Mouse (Mus musculus) embryonic fibroblast, embryonic 13.5 days (primary cell): Measurements from ENCODE around the gene Serpinb2. TPM values are rescaled to one million over a fixed set of nuclear protein-coding genes. Genes with fewer than 3 reads are reported as not detected.

Experiments used
- H3K27ac ChIP-seq: 2 replicates; pipeline ENCODE4 v1.5.1; 2012; ENCODE audit warnings: low read length, control low read depth, inconsistent platforms; ENCODE audit not compliant: insufficient read depth
- H3K4me1 ChIP-seq: 2 replicates; pipeline ENCODE4 v1.6.1; 2011; ENCODE audit warnings: low read length; ENCODE audit not compliant: control insufficient read depth, insufficient read depth
- H3K4me3 ChIP-seq: 2 replicates; pipeline ENCODE4 v1.5.1; 2011; ENCODE audit warnings: mild to moderate bottlenecking, control low read depth, low read length; ENCODE audit not compliant: insufficient read depth
- CTCF ChIP-seq: IDR thresholded peaks from 2 replicates; pipeline ENCODE4 v1.5.1; 2011; ENCODE audit warnings: mild to moderate bottlenecking, control low read depth, low read length, moderate library complexity, borderline replicate concordance; ENCODE audit not compliant: insufficient read depth
- POLR2A ChIP-seq: IDR thresholded peaks from 2 replicates; pipeline ENCODE4 v1.6.1; 2011; ENCODE audit warnings: low read depth, mild to moderate bottlenecking, control low read depth, low read length, moderate library complexity
- polyA plus RNA-seq: library from polyadenylated mRNA; stranded (reverse); fragments of >200 nt; gene quantifications from 2 replicates; pipeline ENCODE4 v1.2.4, GENCODE M21; 2011; ENCODE audit warnings: low read depth; ENCODE audit not compliant: missing spikeins, insufficient read length

Serpinb2 gene
- polyA plus RNA-seq: 0.26 and 1.2 TPM in 2 replicates

- H3K27ac ChIP-seq: no peak within 1 kb of the TSS
- H3K4me3 ChIP-seq: no peak within 1 kb of the TSS
- H3K4me1 ChIP-seq: peaks cover 1% of the 10 kb centered on the region; the same call in 1 of the 2 replicates
- TF ChIP-seq POLR2A (no peak), CTCF (no peak)
Measured at GRCm38 (mm10) chr1:107511252-107511651, at the start of gene Serpinb2. Gene Serpinb2 (plus strand): TSS chr1:107511423.

GRCm38 (mm10) chr1:107479909-107480308 lies 31.3 kb upstream of the Serpinb2 start:
- Histone ChIP-seq H3K4me1 (no peaks in the 10 kb centered on the region), H3K27ac (no peak overlapping the region), H3K4me3 (no peak overlapping the region)
- TF ChIP-seq CTCF: no peak
- TF ChIP-seq POLR2A: no peak

DNA sequence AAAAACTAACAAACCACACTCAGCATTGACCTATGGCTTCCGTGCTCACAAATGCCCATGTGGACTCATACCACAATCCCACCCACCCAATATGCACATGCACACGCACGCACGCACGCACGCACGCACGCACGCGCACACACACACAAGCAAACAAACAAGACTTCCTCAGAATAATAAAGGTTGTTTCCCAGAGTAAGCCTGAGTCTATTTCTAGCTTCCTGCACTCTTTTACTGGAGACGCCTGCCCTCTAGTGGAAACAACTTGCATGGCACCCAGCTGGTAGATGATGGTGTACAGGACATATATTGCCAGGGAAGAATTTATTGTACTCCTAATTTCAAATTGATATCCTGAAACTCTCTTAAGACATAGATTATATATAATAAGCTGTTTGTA lies 29.8 kb upstream of the Serpinb2 start:
- Histone ChIP-seq H3K4me3 (no peak overlapping the region), H3K27ac (no peak overlapping the region), H3K4me1 (no peaks in the 10 kb centered on the region)
- TF ChIP-seq POLR2A (no peak), CTCF (peak; percentile 30; the same call in 1 of the 2 replicates)

DNA sequence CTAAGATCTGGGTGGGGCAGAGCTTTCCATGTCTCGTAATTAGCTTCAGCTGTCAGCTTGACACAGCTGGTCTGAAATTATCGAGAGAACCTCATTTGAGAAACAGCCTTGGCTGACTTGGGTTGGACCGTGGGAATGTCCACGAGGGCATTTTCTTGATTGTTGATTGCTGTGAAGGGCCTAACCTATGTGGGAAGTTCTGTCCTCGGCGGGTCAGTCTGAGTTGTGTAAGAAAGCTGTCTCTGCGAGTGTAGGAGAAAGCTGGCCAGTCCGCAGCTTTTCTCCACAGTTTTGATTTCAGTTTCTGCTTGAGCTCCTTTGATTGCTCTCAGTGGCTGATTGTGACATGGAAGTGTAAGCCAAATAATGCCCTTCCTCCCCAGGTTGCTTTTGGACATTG lies 21.6 kb upstream of the Serpinb2 start:
- no peak overlapping the region for H3K4me3 ChIP-seq
- TF ChIP-seq POLR2A (no peak), CTCF (no peak)

DNA sequence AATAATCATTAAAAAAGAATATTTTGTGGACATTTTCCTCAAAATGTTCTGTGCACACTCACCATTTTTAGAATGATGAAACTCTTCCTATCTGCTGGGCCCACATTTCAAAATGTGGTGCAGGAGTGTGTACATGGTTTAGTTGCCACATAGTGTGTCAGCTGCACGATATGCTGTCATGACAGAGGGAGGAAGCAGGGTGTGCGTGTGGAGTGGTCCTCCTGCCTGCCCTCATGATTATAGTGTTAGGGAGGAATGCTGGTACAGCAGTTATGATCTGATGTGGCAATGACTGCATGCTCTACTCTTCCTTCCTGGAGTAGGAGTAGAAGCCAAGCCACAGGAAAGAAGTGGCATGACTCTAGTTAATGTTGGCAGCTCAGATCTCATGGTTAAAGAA lies 14.4 kb upstream of the Serpinb2 start:
- TF ChIP-seq CTCF: no peak
- TF ChIP-seq POLR2A: no peak
- Histone ChIP-seq H3K4me1 (no peaks in the 10 kb centered on the region; the same call in 1 of the 2 replicates), H3K27ac (no peak overlapping the region), H3K4me3 (no peak overlapping the region)

More for the DNA sequence above, 21.6 kb upstream of the Serpinb2 start:
- Histone ChIP-seq H3K4me1 (no peaks in the 10 kb centered on the region), H3K27ac (no peak overlapping the region)

DNA sequence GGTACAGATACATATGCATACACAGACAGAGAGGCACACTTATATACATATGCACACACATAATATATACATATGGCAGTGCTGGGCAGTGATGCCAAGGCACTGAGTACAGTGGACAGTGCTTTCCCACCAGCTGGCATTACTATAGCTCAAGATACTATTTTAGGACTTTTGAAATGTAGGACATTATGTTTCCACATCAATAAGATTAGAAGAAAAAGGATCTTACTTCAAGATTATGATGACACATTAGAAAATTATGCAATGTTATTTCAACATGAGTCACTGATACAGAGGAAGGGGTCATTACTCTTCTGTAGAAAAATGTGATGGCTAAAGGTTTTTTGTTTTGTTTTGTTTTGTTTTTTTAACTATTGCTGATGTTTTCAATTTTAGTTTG lies 9.2 kb upstream of the Serpinb2 start:
- Histone ChIP-seq H3K4me3 (no peak overlapping the region), H3K4me1 (peaks cover 6% of the 10 kb centered on the region)

GRCm38 (mm10) chr1:107503294-107503693 lies 7.9 kb upstream of the Serpinb2 start:
- Histone ChIP-seq H3K4me3 (no peak overlapping the region), H3K27ac (no peak overlapping the region), H3K4me1 (peaks cover 6% of the 10 kb centered on the region)
- TF ChIP-seq CTCF: no peak
- TF ChIP-seq POLR2A: no peak

More for the DNA sequence above, 9.2 kb upstream of the Serpinb2 start:
- no peak for TF ChIP-seq CTCF
- no peak for TF ChIP-seq POLR2A
- peak overlapping the region; percentile 61; the same call in 1 of the 2 replicates for H3K27ac ChIP-seq

- H3K4me1 ChIP-seq: peaks cover 6% of the 10 kb centered on the region
- TF ChIP-seq CTCF (no peak), POLR2A (no peak)
- H3K27ac ChIP-seq: peak overlapping the region; percentile 95
- no peak overlapping the region for H3K4me3 ChIP-seq
Measured at GRCm38 (mm10) chr1:107505898-107506562, 5.2 kb upstream of the Serpinb2 start.

DNA sequence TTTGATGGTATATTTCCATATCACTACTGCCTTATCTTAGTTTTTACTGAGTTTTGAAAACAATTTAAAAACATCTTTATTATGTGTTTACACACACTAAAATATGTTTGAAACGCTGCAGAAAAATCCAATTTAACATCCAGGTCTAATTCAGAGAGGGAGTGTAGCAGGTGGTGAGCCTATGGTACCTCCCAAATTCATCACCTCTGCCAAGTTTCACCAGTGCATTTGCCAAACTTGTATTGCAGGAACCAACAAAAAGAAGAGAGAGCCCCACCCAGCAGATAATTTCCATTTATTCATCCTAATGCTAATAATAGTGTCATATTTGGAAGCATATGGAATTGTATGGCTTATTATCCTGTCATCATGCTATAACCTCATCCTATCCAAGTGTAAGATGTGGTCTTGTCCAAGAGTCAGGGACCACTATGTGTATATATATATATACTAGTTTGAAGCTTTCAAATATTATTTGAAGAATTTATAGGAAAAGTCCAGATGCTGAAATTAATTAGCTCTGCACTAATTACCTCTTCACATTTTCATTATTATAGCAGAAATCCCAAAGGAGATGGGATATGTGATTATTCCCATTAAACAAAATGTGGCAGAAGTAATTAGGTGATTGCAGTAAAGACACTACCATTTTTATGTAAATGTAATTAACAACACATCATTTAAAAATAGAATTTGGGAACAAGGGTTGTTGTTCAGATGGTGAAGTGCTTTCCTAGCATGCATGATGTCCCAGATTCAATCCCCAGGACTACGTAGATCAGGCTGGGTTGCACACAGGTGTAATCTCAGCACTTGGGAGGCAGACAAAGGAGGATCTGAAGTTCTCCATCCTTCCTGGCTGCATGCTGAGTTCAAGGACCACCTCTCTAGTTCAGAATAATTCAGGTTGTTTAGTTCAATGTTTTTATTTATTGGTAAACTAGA lies 1.2 kb downstream of the Serpinb2 start:
- no peaks in the 10 kb centered on the region for H3K4me1 ChIP-seq
- TF ChIP-seq CTCF (no peak), POLR2A (no peak)
- no peak overlapping the region for H3K4me3 ChIP-seq
- no peak overlapping the region for H3K27ac ChIP-seq

- Histone ChIP-seq H3K27ac (no peak overlapping the region), H3K4me3 (no peak overlapping the region), H3K4me1 (no peaks in the 10 kb centered on the region)
- no peak for TF ChIP-seq POLR2A
- no peak for TF ChIP-seq CTCF
Measured at GRCm38 (mm10) chr1:107513530-107513929, 2.3 kb downstream of the Serpinb2 start.
